Mouse (Mus musculus) forebrain, postnatal 0 days (tissue): Measurements from ENCODE around the gene Bbox1. TPM values are rescaled to one million over a fixed set of nuclear protein-coding genes. Genes with fewer than 3 reads are reported as not detected.

ENCODE experiments used
- ATAC-seq: fragments of 200-750 bp; cut with Nextera tagmentation; 2 replicates; pipeline ENCODE4 v1.8.0; 2017; ENCODE audit warnings: mild to moderate bottlenecking, moderate library complexity
- DNase-seq: peaks from one replicate; pipeline ENCODE4 v3.0.0-alpha.2; 2015
- H3K27ac ChIP-seq: fragments of 300-500 bp; sonication (generic); 2 replicates; pipeline ENCODE4 v1.5.1; 2014; ENCODE audit warnings: low read depth, mild to moderate bottlenecking, antibody characterized with exemption, low read length, moderate library complexity, mixed read lengths
- H3K27me3 ChIP-seq: fragments of 300-500 bp; sonication (generic); 2 replicates; pipeline ENCODE4 v1.6.1; 2014; ENCODE audit warnings: mild to moderate bottlenecking, low read length, mixed read lengths; ENCODE audit not compliant: insufficient read depth
- H3K36me3 ChIP-seq: fragments of 300-500 bp; sonication (generic); 2 replicates; pipeline ENCODE4 v1.6.1; 2014; ENCODE audit warnings: mild to moderate bottlenecking, moderate library complexity; ENCODE audit not compliant: insufficient read depth
- H3K4me1 ChIP-seq: fragments of 300-500 bp; sonication (generic); 2 replicates; pipeline ENCODE4 v1.6.1; 2014; ENCODE audit warnings: antibody characterized with exemption; ENCODE audit not compliant: insufficient read depth
- H3K4me2 ChIP-seq: fragments of 300-500 bp; sonication (generic); 2 replicates; pipeline ENCODE4 v1.6.1; 2014; ENCODE audit warnings: low read depth, mild to moderate bottlenecking, moderate library complexity
- H3K4me3 ChIP-seq: fragments of 300-500 bp; sonication (generic); 2 replicates; pipeline ENCODE4 v1.5.1; 2014; ENCODE audit warnings: low read depth, low read length, mixed read lengths
- H3K9ac ChIP-seq: fragments of 300-500 bp; sonication (generic); 2 replicates; pipeline ENCODE4 v1.6.1; 2014; ENCODE audit warnings: mild to moderate bottlenecking
- H3K9me3 ChIP-seq: fragments of 300-500 bp; sonication (generic); 2 replicates; pipeline ENCODE4 v1.6.1; 2016; ENCODE audit warnings: low read length
- CTCF ChIP-seq: sonication (generic); IDR thresholded peaks from 2 replicates; pipeline ENCODE4 v1.5.1; 2016; ENCODE audit warnings: antibody characterized with exemption, control low read depth, low read depth
- WGBS: fragments of 180-500 bp; shearing (Covaris S2); extraction: QIAGEN DNeasy Blood & Tissue Kit; methylation state at CpG from one replicate; pipeline ENCODE4 v1.1.7; 2014; 5-methylcytosine and 5-hydroxymethylcytosine counted together
- polyA plus RNA-seq: library from polyadenylated mRNA; unstranded; fragments of >200 nt; fragmentation: Nextera tagmentation; extraction: Ambion mirVana; gene quantifications from 2 replicates; pipeline ENCODE4 v1.2.1, GENCODE M21; 2015
- total RNA-seq: library from RNA; depleted of rRNA; stranded (reverse); fragments of >200 nt; gene quantifications from 2 replicates; pipeline ENCODE4 v1.2.3, GENCODE M21; 2014

Gene Bbox1
- total and polyA plus RNA-seq, 2 experiments from 2014 or later: 1.3 to 2.2 TPM

GRCm38 (mm10) chr2:110305358-110306283, 8.7 kb downstream of the Bbox1 start:
- Histone ChIP-seq H3K4me1 (no peaks in the 10 kb centered on the region), H3K4me3 (no peak overlapping the region), H3K4me2 (no peak overlapping the region), H3K36me3 (no peaks in the 10 kb centered on the region), H3K9ac (no peak overlapping the region), H3K9me3 (no peaks in the 10 kb centered on the region), H3K27me3 (no peaks in the 10 kb centered on the region), H3K27ac (no peak overlapping the region)
- 82% methylated on average over 12 of the region's 12 CpGs for WGBS
- DNase-seq (no peak), ATAC-seq (no peak)
- TF ChIP-seq CTCF: no peak

GRCm38 (mm10) chr2:110302261-110302660, 12.1 kb downstream of the Bbox1 start:
- H3K27ac ChIP-seq: no peak overlapping the region
- DNase-seq: no peak
- ATAC-seq: no peak
- H3K4me3 ChIP-seq: no peak overlapping the region
- H3K9ac ChIP-seq: no peak overlapping the region
- H3K36me3 ChIP-seq: no peaks in the 10 kb centered on the region
- WGBS: 75% methylated on average over 2 of the region's 2 CpGs
- H3K4me2 ChIP-seq: no peak overlapping the region
- no peak for TF ChIP-seq CTCF
- no peaks in the 10 kb centered on the region for H3K4me1 ChIP-seq
- H3K27me3 ChIP-seq: no peaks in the 10 kb centered on the region
- no peaks in the 10 kb centered on the region for H3K9me3 ChIP-seq

GRCm38 (mm10) chr2:110301314-110301713, 13.0 kb downstream of the Bbox1 start:
- Histone ChIP-seq H3K36me3 (no peaks in the 10 kb centered on the region), H3K27me3 (no peaks in the 10 kb centered on the region), H3K27ac (no peak overlapping the region), H3K9me3 (no peaks in the 10 kb centered on the region), H3K4me2 (no peak overlapping the region), H3K4me1 (no peaks in the 10 kb centered on the region), H3K4me3 (no peak overlapping the region), H3K9ac (no peak overlapping the region)
- 84% methylated on average over 3 of the region's 3 CpGs for WGBS
- no peak for ATAC-seq
- TF ChIP-seq CTCF: no peak
- no peak for DNase-seq

GRCm38 (mm10) chr2:110294927-110295326, 19.4 kb downstream of the Bbox1 start:
- no peak overlapping the region for H3K4me3 ChIP-seq
- H3K9ac ChIP-seq: no peak overlapping the region
- no peak for ATAC-seq
- H3K27ac ChIP-seq: no peak overlapping the region
- H3K4me1 ChIP-seq: no peaks in the 10 kb centered on the region
- no peaks in the 10 kb centered on the region for H3K9me3 ChIP-seq
- no peak for TF ChIP-seq CTCF
- DNase-seq: no peak
- H3K36me3 ChIP-seq: no peaks in the 10 kb centered on the region
- no peak overlapping the region for H3K4me2 ChIP-seq
- 91% methylated on average over 3 of the region's 3 CpGs for WGBS
- H3K27me3 ChIP-seq: no peaks in the 10 kb centered on the region

- no peak overlapping the region for H3K27ac ChIP-seq
- H3K27me3 ChIP-seq: no peaks in the 10 kb centered on the region
- ATAC-seq: no peak
- H3K4me2 ChIP-seq: no peak overlapping the region
- no peaks in the 10 kb centered on the region for H3K36me3 ChIP-seq
- H3K4me1 ChIP-seq: no peaks in the 10 kb centered on the region
- H3K9ac ChIP-seq: no peak overlapping the region
- 93% methylated on average over 1 of the region's 1 CpGs for WGBS
- H3K4me3 ChIP-seq: no peak overlapping the region
- DNase-seq: no peak
- H3K9me3 ChIP-seq: no peaks in the 10 kb centered on the region
- TF ChIP-seq CTCF: no peak
These were observed 26.4 kb downstream of the Bbox1 start for GRCm38 (mm10) chr2:110287959-110288358.

- no peaks in the 10 kb centered on the region for H3K27me3 ChIP-seq
- 82% methylated on average over 3 of the region's 3 CpGs for WGBS
- no peaks in the 10 kb centered on the region for H3K36me3 ChIP-seq
- DNase-seq (no peak), ATAC-seq (no peak)
- no peak overlapping the region for H3K4me3 ChIP-seq
- no peaks in the 10 kb centered on the region for H3K4me1 ChIP-seq
- H3K9me3 ChIP-seq: no peaks in the 10 kb centered on the region
- H3K27ac ChIP-seq: no peak overlapping the region
- TF ChIP-seq CTCF: no peak
- no peak overlapping the region for H3K4me2 ChIP-seq
- H3K9ac ChIP-seq: no peak overlapping the region
These were observed 28.4 kb downstream of the Bbox1 start for GRCm38 (mm10) chr2:110285829-110286504.

- 62% methylated on average over 2 of the region's 2 CpGs for WGBS
- Histone ChIP-seq H3K4me3 (no peak overlapping the region), H3K27ac (no peak overlapping the region), H3K4me2 (no peak overlapping the region), H3K36me3 (no peaks in the 10 kb centered on the region), H3K27me3 (no peaks in the 10 kb centered on the region), H3K4me1 (no peaks in the 10 kb centered on the region), H3K9ac (no peak overlapping the region), H3K9me3 (no peaks in the 10 kb centered on the region)
- DNase-seq (peak; percentile 50), ATAC-seq (no peak)
- TF ChIP-seq CTCF: no peak
These were observed 38.9 kb downstream of the Bbox1 start for GRCm38 (mm10) chr2:110275424-110275823.
